Mouse (Mus musculus): Measurements from ENCODE around the gene Cdc34. TPM values are rescaled to one million over a fixed set of nuclear protein-coding genes. Genes with fewer than 3 reads are reported as not detected.
"Not testable (repeated sequence)": the region's sequence is repeated elsewhere in the genome, so short reads cannot be mapped to it uniquely, and the experiment has no call there.

The Cdc34 gene
- polyA plus RNA-seq, 1 experiment from 2014 or later: 164 TPM

DNA sequence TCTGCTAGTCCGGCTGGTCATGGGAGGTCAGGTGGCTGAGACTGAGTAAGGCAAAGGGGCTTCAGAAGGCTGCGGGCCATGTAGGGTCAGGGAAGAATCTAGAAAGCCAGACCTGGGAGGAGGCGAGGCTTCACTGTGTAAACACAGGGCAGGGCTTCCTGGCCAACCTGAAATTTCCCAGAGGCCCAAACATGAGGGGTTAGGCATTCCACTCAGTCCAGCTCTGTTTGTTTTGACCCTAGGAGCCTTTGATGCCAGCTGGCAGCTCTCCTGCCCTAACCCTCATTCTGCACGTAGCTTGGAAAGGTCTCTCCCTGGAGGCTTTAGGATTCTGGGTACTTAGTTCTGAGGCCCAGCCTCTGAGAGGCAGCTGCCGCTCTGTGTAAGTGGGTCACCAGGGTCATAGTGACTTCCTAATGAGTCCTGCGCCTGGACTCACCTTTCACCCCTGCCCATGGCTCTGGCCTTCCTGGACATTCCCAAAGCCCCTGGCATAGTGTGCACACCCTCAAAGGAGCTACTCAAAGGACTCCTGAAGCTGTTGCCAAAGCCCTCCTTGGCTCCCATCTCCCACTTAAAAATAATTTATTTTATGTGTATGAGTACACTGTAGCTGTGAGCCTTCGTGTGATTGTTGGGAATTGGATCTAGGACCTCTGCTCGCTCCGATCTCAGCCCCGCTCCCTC, 19.6 kb downstream of the Cdc34 start:
- ATAC-seq (ENCODE audit: low read depth) (no peak), DNase-seq (no peak)
- no peaks in the 10 kb centered on the region for H3K9me3 ChIP-seq (replicated peaks)
- peaks cover 38% of the 10 kb centered on the region for H3K4me1 ChIP-seq (replicated peaks)
- H3K4me2 ChIP-seq: no peak overlapping the region
- H3K9ac ChIP-seq: no peak overlapping the region
- no peaks in the 10 kb centered on the region for H3K27me3 ChIP-seq
- peak overlapping the region; percentile 73 for H3K27ac ChIP-seq
- WGBS (ENCODE audit: insufficient replicate concordance): 67% methylated on average over 10 of the region's 10 CpGs
- peaks cover 6% of the 10 kb centered on the region for H3K36me3 ChIP-seq
- H3K4me3 ChIP-seq (replicated peaks): no peak overlapping the region

DNA sequence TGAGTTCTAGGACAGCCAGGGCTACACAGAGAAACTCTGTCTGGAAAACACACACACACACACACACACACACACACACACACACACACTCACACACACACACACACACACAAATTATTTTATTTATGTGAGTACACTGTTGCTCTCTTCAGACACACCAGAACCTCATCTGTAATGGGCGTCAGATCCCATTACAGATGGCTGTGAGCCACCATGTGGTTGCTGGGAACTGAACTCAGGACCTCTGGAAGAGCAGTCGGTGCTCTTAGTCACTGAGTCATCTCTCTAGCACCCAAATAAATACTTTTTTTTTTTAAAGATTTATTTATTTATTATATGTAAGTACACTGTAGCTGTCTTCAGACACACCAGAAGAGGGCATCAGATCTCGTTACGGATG, 21.0 kb downstream of the Cdc34 start:
- Histone ChIP-seq H3K36me3 (peaks cover 20% of the 10 kb centered on the region), H3K4me1 (replicated peaks) (peaks cover 51% of the 10 kb centered on the region)
- H3K9ac ChIP-seq; H3K27me3 ChIP-seq; ATAC-seq (ENCODE audit: low read depth); DNase-seq; H3K27ac ChIP-seq; H3K4me3 ChIP-seq (replicated peaks); H3K4me2 ChIP-seq; H3K9me3 ChIP-seq (replicated peaks): not testable (repeated sequence)
- WGBS (ENCODE audit: insufficient replicate concordance): 78% methylated on average over 4 of the region's 4 CpGs

DNA sequence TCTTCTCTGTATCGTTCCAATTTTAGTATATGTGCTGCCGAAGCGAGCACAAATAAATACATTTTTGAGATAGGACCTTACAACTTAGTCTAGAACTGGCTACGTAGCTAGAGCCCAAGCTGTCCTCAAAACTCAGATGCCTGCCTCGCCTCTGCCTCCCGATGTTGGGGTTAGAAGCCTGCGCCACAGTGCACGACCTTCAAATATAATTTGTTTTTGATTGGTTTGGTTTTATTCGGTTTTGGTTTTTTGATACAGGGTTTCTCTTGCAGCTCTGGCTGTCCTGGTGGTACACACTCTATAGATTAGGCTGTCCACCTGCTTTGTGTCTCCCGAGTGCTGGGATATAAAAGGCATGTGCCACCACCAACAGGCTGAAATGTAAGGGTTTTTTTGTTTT, 21.5 kb downstream of the Cdc34 start:
- H3K4me2 ChIP-seq: peak overlapping the region; percentile 65
- H3K9ac ChIP-seq: peak overlapping the region; percentile 67
- H3K9me3 ChIP-seq (replicated peaks): no peaks in the 10 kb centered on the region
- DNase-seq: no peak
- H3K4me1 ChIP-seq (replicated peaks): peaks cover 57% of the 10 kb centered on the region
- ATAC-seq (ENCODE audit: low read depth): no peak
- H3K27me3 ChIP-seq: no peaks in the 10 kb centered on the region
- H3K4me3 ChIP-seq (replicated peaks): peak overlapping the region; percentile 78
- peak overlapping the region; percentile 66 for H3K27ac ChIP-seq
- H3K36me3 ChIP-seq: peaks cover 26% of the 10 kb centered on the region
- WGBS (ENCODE audit: insufficient replicate concordance): 71% methylated on average over 10 of the region's 10 CpGs

- Histone ChIP-seq H3K9ac (peak within 1 kb of the TSS; percentile 98), H3K9me3 (replicated peaks) (no peaks in the 10 kb centered on the region), H3K36me3 (peaks cover 33% of the 10 kb centered on the region), H3K27ac (peak within 1 kb of the TSS; percentile 98), H3K4me2 (peak within 1 kb of the TSS; percentile 99), H3K4me3 (replicated peaks) (peak within 1 kb of the TSS; percentile 78), H3K27me3 (no peaks in the 10 kb centered on the region), H3K4me1 (replicated peaks) (peaks cover 65% of the 10 kb centered on the region)
- peak; percentile 89 for ATAC-seq (ENCODE audit: low read depth)
- WGBS (ENCODE audit: insufficient replicate concordance): under 1% methylated on average over 65 of the region's 65 CpGs
- DNase-seq: peak; percentile 99
Measured at GRCm38 (mm10) chr10:79704065-79704969, 22.3 kb downstream of the Cdc34 start, which contains the start of gene Bsg. Bsg (plus strand) TSS chr10:79704491.

GRCm38 (mm10) chr10:79704970-79705360, 23.0 kb downstream of the Cdc34 start:
- Histone ChIP-seq H3K9me3 (replicated peaks) (no peaks in the 10 kb centered on the region), H3K4me3 (replicated peaks) (peak overlapping the region; percentile 78), H3K9ac (peak overlapping the region; percentile 98), H3K4me2 (peak overlapping the region; percentile 99), H3K27me3 (no peaks in the 10 kb centered on the region), H3K36me3 (peaks cover 40% of the 10 kb centered on the region), H3K4me1 (replicated peaks) (peaks cover 71% of the 10 kb centered on the region), H3K27ac (peak overlapping the region; percentile 98)
- ATAC-seq (ENCODE audit: low read depth): no peak
- no peak for DNase-seq
- under 1% methylated on average over 10 of the region's 10 CpGs for WGBS (ENCODE audit: insufficient replicate concordance)

DNA sequence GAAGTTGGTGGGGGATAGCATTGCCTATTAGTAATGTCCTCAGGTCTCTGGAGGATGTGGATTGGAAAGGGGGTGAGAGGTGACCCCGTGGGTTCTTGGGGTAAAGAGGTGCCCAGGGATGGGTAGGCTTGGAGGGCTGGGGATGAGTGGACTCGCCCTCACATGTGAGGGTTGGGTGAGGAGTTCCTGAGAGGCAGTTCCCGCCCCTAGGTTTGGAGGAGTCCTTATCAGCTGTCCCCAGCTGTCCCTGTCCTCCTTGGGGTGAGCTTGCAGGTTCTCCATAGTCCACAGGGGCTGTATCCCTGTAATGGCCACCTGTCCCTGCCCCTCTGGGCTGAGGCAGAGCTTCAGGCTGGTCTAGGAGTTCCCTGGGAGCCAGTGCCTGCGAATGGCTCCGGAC, 24.0 kb downstream of the Cdc34 start:
- no peaks in the 10 kb centered on the region for H3K9me3 ChIP-seq (replicated peaks)
- DNase-seq (peak; percentile 89), ATAC-seq (ENCODE audit: low read depth) (peak; percentile 86)
- peak overlapping the region; percentile 78 for H3K4me3 ChIP-seq (replicated peaks)
- H3K4me2 ChIP-seq: peak overlapping the region; percentile 99
- H3K27me3 ChIP-seq: no peaks in the 10 kb centered on the region
- peaks cover 77% of the 10 kb centered on the region for H3K4me1 ChIP-seq (replicated peaks)
- peaks cover 50% of the 10 kb centered on the region for H3K36me3 ChIP-seq
- peak overlapping the region; percentile 98 for H3K27ac ChIP-seq
- H3K9ac ChIP-seq: peak overlapping the region; percentile 98
- WGBS (ENCODE audit: insufficient replicate concordance): 21% methylated on average over 5 of the region's 5 CpGs

GRCm38 (mm10) chr10:79706406-79707094, 24.6 kb downstream of the Cdc34 start:
- H3K4me1 ChIP-seq (replicated peaks): peaks cover 78% of the 10 kb centered on the region
- H3K9me3 ChIP-seq (replicated peaks): no peaks in the 10 kb centered on the region
- peaks cover 56% of the 10 kb centered on the region for H3K36me3 ChIP-seq
- no peak for DNase-seq
- peak overlapping the region; percentile 78 for H3K4me3 ChIP-seq (replicated peaks)
- no peak for ATAC-seq (ENCODE audit: low read depth)
- H3K4me2 ChIP-seq: peak overlapping the region; percentile 99
- WGBS (ENCODE audit: insufficient replicate concordance): 50% methylated on average over 5 of the region's 5 CpGs
- H3K27me3 ChIP-seq: no peaks in the 10 kb centered on the region
- peak overlapping the region; percentile 98 for H3K9ac ChIP-seq
- peak overlapping the region; percentile 98 for H3K27ac ChIP-seq

- H3K9ac ChIP-seq: peak overlapping the region; percentile 98
- peaks cover 79% of the 10 kb centered on the region for H3K4me1 ChIP-seq (replicated peaks)
- ATAC-seq (ENCODE audit: low read depth): no peak
- 67% methylated on average over 1 of the region's 1 CpGs for WGBS (ENCODE audit: insufficient replicate concordance)
- H3K27ac ChIP-seq: peak overlapping the region; percentile 98
- H3K36me3 ChIP-seq: peaks cover 62% of the 10 kb centered on the region
- no peak for DNase-seq
- peak overlapping the region; percentile 99 for H3K4me2 ChIP-seq
- H3K9me3 ChIP-seq (replicated peaks): no peaks in the 10 kb centered on the region
- H3K4me3 ChIP-seq (replicated peaks): peak overlapping the region; percentile 78
- no peaks in the 10 kb centered on the region for H3K27me3 ChIP-seq
Measured at GRCm38 (mm10) chr10:79707162-79707561, 25.2 kb downstream of the Cdc34 start.

- Histone ChIP-seq H3K9ac (peak overlapping the region; percentile 98), H3K36me3 (peaks cover 63% of the 10 kb centered on the region)
- ATAC-seq (ENCODE audit: low read depth): no peak
Measured at GRCm38 (mm10) chr10:79707759-79708158, 25.8 kb downstream of the Cdc34 start.

GRCm38 (mm10) chr10:79708668-79709067, 26.7 kb downstream of the Cdc34 start:
- peak overlapping the region; percentile 99 for H3K4me2 ChIP-seq
- WGBS (ENCODE audit: insufficient replicate concordance): 89% methylated on average over 21 of the region's 21 CpGs
- DNase-seq (no peak), ATAC-seq (ENCODE audit: low read depth) (no peak)
- peaks cover 63% of the 10 kb centered on the region for H3K36me3 ChIP-seq
- H3K4me1 ChIP-seq (replicated peaks): peaks cover 91% of the 10 kb centered on the region
- peak overlapping the region; percentile 78 for H3K4me3 ChIP-seq (replicated peaks)
- H3K9ac ChIP-seq: peak overlapping the region; percentile 98; the same call in 1 of the 2 replicates
- H3K27me3 ChIP-seq: peaks cover under 1% of the 10 kb centered on the region; the same call in 1 of the 2 replicates
- H3K27ac ChIP-seq: peak overlapping the region; percentile 98
- no peaks in the 10 kb centered on the region for H3K9me3 ChIP-seq (replicated peaks)

More at GRCm38 (mm10) chr10:79707759-79708158, 25.8 kb downstream of the Cdc34 start:
- no peak for DNase-seq
- 61% methylated on average over 4 of the region's 4 CpGs for WGBS (ENCODE audit: insufficient replicate concordance)
- peak overlapping the region; percentile 78 for H3K4me3 ChIP-seq (replicated peaks)
- H3K27ac ChIP-seq: peak overlapping the region; percentile 98
- H3K9me3 ChIP-seq (replicated peaks): no peaks in the 10 kb centered on the region
- peak overlapping the region; percentile 99 for H3K4me2 ChIP-seq
- H3K27me3 ChIP-seq: no peaks in the 10 kb centered on the region
- H3K4me1 ChIP-seq (replicated peaks): peaks cover 84% of the 10 kb centered on the region

DNA sequence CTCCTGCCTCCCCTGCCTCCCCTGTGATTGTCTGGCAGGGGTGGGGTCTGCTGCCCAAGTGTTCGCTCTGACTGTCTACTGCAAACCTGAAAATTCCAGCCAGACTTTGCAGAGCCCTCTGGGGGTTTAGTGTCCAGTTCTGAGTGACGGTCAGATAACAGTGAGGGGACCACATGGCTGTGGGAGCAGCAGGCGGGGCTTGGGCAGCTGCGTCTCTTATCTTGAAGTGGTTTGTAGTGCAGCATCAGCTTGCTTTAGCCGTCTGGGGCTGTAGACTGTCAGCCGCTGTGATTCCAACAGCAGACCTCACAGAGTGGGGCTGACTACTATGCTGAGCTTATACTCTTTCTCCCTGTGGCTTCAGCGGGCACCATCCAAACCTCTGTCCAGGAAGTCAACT, 27.3 kb downstream of the Cdc34 start:
- H3K4me2 ChIP-seq: peak overlapping the region; percentile 99

More for the DNA sequence above, 27.3 kb downstream of the Cdc34 start:
- ATAC-seq (ENCODE audit: low read depth) (no peak), DNase-seq (peak; percentile 40)
- peak overlapping the region; percentile 78 for H3K4me3 ChIP-seq (replicated peaks)
- no peaks in the 10 kb centered on the region for H3K9me3 ChIP-seq (replicated peaks)
- H3K4me1 ChIP-seq (replicated peaks): peaks cover 89% of the 10 kb centered on the region
- 39% methylated on average over 7 of the region's 7 CpGs for WGBS (ENCODE audit: insufficient replicate concordance)
- peak overlapping the region; percentile 98; the same call in 1 of the 2 replicates for H3K27ac ChIP-seq
- H3K9ac ChIP-seq: 0 out of 2 replicates have a peak overlapping the region, but pooled peaks have one; percentile 98
- H3K36me3 ChIP-seq: peaks cover 63% of the 10 kb centered on the region
- H3K27me3 ChIP-seq: peaks cover 7% of the 10 kb centered on the region

All from liver, embryonic 13.5 days (tissue).